Mouse (Mus musculus): ENCODE measurements around the gene Ccl4.

The Ccl4 gene

GRCm38 (mm10) chr11:83662204-83662603 lies at the start of gene Ccl4:
Gene Ccl4 (plus strand): TSS chr11:83662584.
- no peak for DNase-seq (ENCODE audit: low spot score)

GRCm38 (mm10) chr11:83616586-83616985 lies 45.8 kb upstream of the Ccl4 start:
- DNase-seq (ENCODE audit: low spot score), result no peak

- no peak for DNase-seq (ENCODE audit: low spot score)
Measured at GRCm38 (mm10) chr11:83618238-83618637, 44.1 kb upstream of the Ccl4 start.

GRCm38 (mm10) chr11:83619037-83619436 lies 43.3 kb upstream of the Ccl4 start:
- no peak for DNase-seq (ENCODE audit: low spot score)

- DNase-seq (ENCODE audit: low spot score), result no peak
Measured at GRCm38 (mm10) chr11:83623586-83623985, 38.8 kb upstream of the Ccl4 start.

- DNase-seq (ENCODE audit: low spot score), result no peak
Measured at GRCm38 (mm10) chr11:83628808-83629207, 33.6 kb upstream of the Ccl4 start.

GRCm38 (mm10) chr11:83630630-83631029 lies 31.8 kb upstream of the Ccl4 start:
- DNase-seq (ENCODE audit: low spot score), result no peak

- no peak for DNase-seq (ENCODE audit: low spot score)
Measured at GRCm38 (mm10) chr11:83631065-83631464, 31.3 kb upstream of the Ccl4 start.

- DNase-seq (ENCODE audit: low spot score), result no peak
Measured at GRCm38 (mm10) chr11:83632744-83633143, 29.6 kb upstream of the Ccl4 start.

GRCm38 (mm10) chr11:83634425-83634824 lies 28.0 kb upstream of the Ccl4 start:
- no peak for DNase-seq (ENCODE audit: low spot score)

GRCm38 (mm10) chr11:83634898-83635297 lies 27.5 kb upstream of the Ccl4 start:
- no peak for DNase-seq (ENCODE audit: low spot score)

GRCm38 (mm10) chr11:83636742-83637235 lies 25.6 kb upstream of the Ccl4 start:
- DNase-seq (ENCODE audit: low spot score), result no peak

GRCm38 (mm10) chr11:83638934-83639333 lies 23.4 kb upstream of the Ccl4 start:
- no peak for DNase-seq (ENCODE audit: low spot score)

- no peak for DNase-seq (ENCODE audit: low spot score)
Measured at GRCm38 (mm10) chr11:83639533-83639932, 22.9 kb upstream of the Ccl4 start.

GRCm38 (mm10) chr11:83640141-83640540 lies 22.2 kb upstream of the Ccl4 start:
- no peak for DNase-seq (ENCODE audit: low spot score)

GRCm38 (mm10) chr11:83641216-83641615 lies 21.2 kb upstream of the Ccl4 start:
- DNase-seq (ENCODE audit: low spot score), result no peak

- no peak for DNase-seq (ENCODE audit: low spot score)
Measured at GRCm38 (mm10) chr11:83645521-83645920, 16.9 kb upstream of the Ccl4 start, which contains the start of gene Rpl9-ps1. Gene Rpl9-ps1 (minus strand): TSS chr11:83645621.

GRCm38 (mm10) chr11:83646356-83647149 lies 15.8 kb upstream of the Ccl4 start:
- no peak for DNase-seq (ENCODE audit: low spot score)

GRCm38 (mm10) chr11:83649305-83649841 lies 13.0 kb upstream of the Ccl4 start, which contains the start of gene Ccl3:
Gene Ccl3 (minus strand): TSS chr11:83649355.
- no peak for DNase-seq (ENCODE audit: low spot score)

- DNase-seq (ENCODE audit: low spot score), result no peak
Measured at GRCm38 (mm10) chr11:83654606-83655005, 7.8 kb upstream of the Ccl4 start.

- DNase-seq (ENCODE audit: low spot score), result no peak
Measured at GRCm38 (mm10) chr11:83657508-83657907, 4.9 kb upstream of the Ccl4 start.

GRCm38 (mm10) chr11:83658797-83659196 lies 3.6 kb upstream of the Ccl4 start:
- DNase-seq (ENCODE audit: low spot score), result no peak

- no peak for DNase-seq (ENCODE audit: low spot score)
Measured at GRCm38 (mm10) chr11:83663532-83663931, 1.1 kb downstream of the Ccl4 start.

Data from ovary, postnatal 36 days (tissue).